Mouse (Mus musculus) forebrain, postnatal 0 days (tissue): ENCODE data around the gene Vmn2r77. TPM values are rescaled to one million over a fixed set of nuclear protein-coding genes. Genes with fewer than 3 reads are reported as not detected.

Experiments used
- ATAC-seq: fragments of 200-750 bp; cut with Nextera tagmentation; 2 replicates; pipeline ENCODE4 v1.8.0; 2017; ENCODE audit warnings: mild to moderate bottlenecking, moderate library complexity
- DNase-seq: peaks from one replicate; pipeline ENCODE4 v3.0.0-alpha.2; 2015
- H3K27ac ChIP-seq: fragments of 300-500 bp; sonication (generic); 2 replicates; pipeline ENCODE4 v1.5.1; 2014; ENCODE audit warnings: low read depth, mild to moderate bottlenecking, antibody characterized with exemption, low read length, moderate library complexity, mixed read lengths
- H3K27me3 ChIP-seq: fragments of 300-500 bp; sonication (generic); 2 replicates; pipeline ENCODE4 v1.6.1; 2014; ENCODE audit warnings: mild to moderate bottlenecking, low read length, mixed read lengths; ENCODE audit not compliant: insufficient read depth
- H3K36me3 ChIP-seq: fragments of 300-500 bp; sonication (generic); 2 replicates; pipeline ENCODE4 v1.6.1; 2014; ENCODE audit warnings: mild to moderate bottlenecking, moderate library complexity; ENCODE audit not compliant: insufficient read depth
- H3K4me1 ChIP-seq: fragments of 300-500 bp; sonication (generic); 2 replicates; pipeline ENCODE4 v1.6.1; 2014; ENCODE audit warnings: antibody characterized with exemption; ENCODE audit not compliant: insufficient read depth
- H3K4me2 ChIP-seq: fragments of 300-500 bp; sonication (generic); 2 replicates; pipeline ENCODE4 v1.6.1; 2014; ENCODE audit warnings: low read depth, mild to moderate bottlenecking, moderate library complexity
- H3K4me3 ChIP-seq: fragments of 300-500 bp; sonication (generic); 2 replicates; pipeline ENCODE4 v1.5.1; 2014; ENCODE audit warnings: low read depth, low read length, mixed read lengths
- H3K9ac ChIP-seq: fragments of 300-500 bp; sonication (generic); 2 replicates; pipeline ENCODE4 v1.6.1; 2014; ENCODE audit warnings: mild to moderate bottlenecking
- H3K9me3 ChIP-seq: fragments of 300-500 bp; sonication (generic); 2 replicates; pipeline ENCODE4 v1.6.1; 2016; ENCODE audit warnings: low read length
- CTCF ChIP-seq: sonication (generic); IDR thresholded peaks from 2 replicates; pipeline ENCODE4 v1.5.1; 2016; ENCODE audit warnings: antibody characterized with exemption, control low read depth, low read depth
- WGBS: fragments of 180-500 bp; shearing (Covaris S2); extraction: QIAGEN DNeasy Blood & Tissue Kit; methylation state at CpG from one replicate; pipeline ENCODE4 v1.1.7; 2014; 5-methylcytosine and 5-hydroxymethylcytosine counted together
- polyA plus RNA-seq: library from polyadenylated mRNA; unstranded; fragments of >200 nt; fragmentation: Nextera tagmentation; extraction: Ambion mirVana; gene quantifications from 2 replicates; pipeline ENCODE4 v1.2.1, GENCODE M21; 2015
- total RNA-seq: library from RNA; depleted of rRNA; stranded (reverse); fragments of >200 nt; gene quantifications from 2 replicates; pipeline ENCODE4 v1.2.3, GENCODE M21; 2014; rRNA removed

The Vmn2r77 gene
- total and polyA plus RNA-seq, 2 experiments from 2014 or later, result not detected

DNA sequence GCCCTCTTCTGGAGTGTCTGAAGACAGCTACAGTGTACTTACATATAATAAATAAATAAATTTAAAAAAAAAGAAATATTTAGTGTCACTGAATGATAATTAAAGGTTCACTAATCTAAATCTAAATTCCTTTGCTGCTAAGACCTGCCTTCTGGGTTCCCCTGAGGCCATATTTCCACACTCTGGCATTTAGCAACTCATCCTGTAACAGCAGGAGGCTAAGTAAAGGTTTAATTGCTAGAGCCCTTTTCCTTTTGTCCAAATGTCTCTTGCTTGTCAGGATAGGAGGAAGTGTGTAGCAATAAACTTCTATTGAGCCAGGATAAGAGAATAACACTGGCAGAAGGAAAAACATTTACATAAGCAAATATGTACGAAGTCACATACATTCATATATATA is 21.6 kb downstream of the Vmn2r77 start:
- Histone ChIP-seq H3K27ac (no peak overlapping the region), H3K27me3 (no peaks in the 10 kb centered on the region), H3K9ac (no peak overlapping the region), H3K4me3 (no peak overlapping the region), H3K36me3 (no peaks in the 10 kb centered on the region), H3K4me1 (no peaks in the 10 kb centered on the region), H3K4me2 (no peak overlapping the region), H3K9me3 (no peaks in the 10 kb centered on the region)
- ATAC-seq, result no peak
- DNase-seq, result no peak
- TF ChIP-seq CTCF, result no peak
- 80% methylated on average over 1 of the region's 1 CpGs for WGBS

Other genes starting within 250 kb of the Vmn2r77 start
- gene Olfr295, start 211.2 kb upstream of the Vmn2r77 start, total RNA-seq, result not detected in 2 replicates
- not detected in 2 replicates for gene Olfr295, start 211.2 kb upstream of the Vmn2r77 start, polyA plus RNA-seq
- gene Olfr294, start 178.4 kb upstream of the Vmn2r77 start, total RNA-seq, result not detected in 2 replicates
- not detected in 2 replicates for gene Olfr294, start 178.4 kb upstream of the Vmn2r77 start, polyA plus RNA-seq
- not detected in 2 replicates for gene Olfr293, start 146.0 kb upstream of the Vmn2r77 start, total RNA-seq
- not detected in 2 replicates for gene Olfr293, start 146.0 kb upstream of the Vmn2r77 start, polyA plus RNA-seq
- gene Olfr292, start 106.7 kb upstream of the Vmn2r77 start, total RNA-seq, result not detected in 2 replicates
- not detected in 2 replicates for gene Olfr292, start 106.7 kb upstream of the Vmn2r77 start, polyA plus RNA-seq
- gene Folh1, start 19.1 kb upstream of the Vmn2r77 start, total RNA-seq, result 3.0 and 3.3 TPM in 2 replicates
- 1.5 and 2.0 TPM in 2 replicates for gene Folh1, start 19.1 kb upstream of the Vmn2r77 start, polyA plus RNA-seq
- not detected in 2 replicates for gene Vmn2r78, start 120.1 kb downstream of the Vmn2r77 start, total RNA-seq
- not detected in 2 replicates for gene Vmn2r78, start 120.1 kb downstream of the Vmn2r77 start, polyA plus RNA-seq
- gene Vmn2r79, start 201.1 kb downstream of the Vmn2r77 start, total RNA-seq, result not detected in 2 replicates
- not detected in 2 replicates for gene Vmn2r79, start 201.1 kb downstream of the Vmn2r77 start, polyA plus RNA-seq